Mouse (Mus musculus): Measurements from ENCODE around the gene Mapk1ip1. TPM values are rescaled to one million over a fixed set of nuclear protein-coding genes. Genes with fewer than 3 reads are reported as not detected.

Gene Mapk1ip1
- polyA plus RNA-seq, 1 experiment = 16.2 TPM

- Histone ChIP-seq H3K4me1 (ENCODE audit: control insufficient read depth, insufficient read depth, insufficient read length, low read length) (peaks cover 23% of the 10 kb centered on the region), H3K4me3 (ENCODE audit: insufficient read depth, low read depth, low read length) (peak overlapping the region; percentile 94), H3K27ac (replicated peaks; ENCODE audit: low read depth, low read length) (peak overlapping the region; percentile 89)
Observed at GRCm38 (mm10) chr7:138847316-138848027, 1.4 kb upstream of the Mapk1ip1 start.

DNA sequence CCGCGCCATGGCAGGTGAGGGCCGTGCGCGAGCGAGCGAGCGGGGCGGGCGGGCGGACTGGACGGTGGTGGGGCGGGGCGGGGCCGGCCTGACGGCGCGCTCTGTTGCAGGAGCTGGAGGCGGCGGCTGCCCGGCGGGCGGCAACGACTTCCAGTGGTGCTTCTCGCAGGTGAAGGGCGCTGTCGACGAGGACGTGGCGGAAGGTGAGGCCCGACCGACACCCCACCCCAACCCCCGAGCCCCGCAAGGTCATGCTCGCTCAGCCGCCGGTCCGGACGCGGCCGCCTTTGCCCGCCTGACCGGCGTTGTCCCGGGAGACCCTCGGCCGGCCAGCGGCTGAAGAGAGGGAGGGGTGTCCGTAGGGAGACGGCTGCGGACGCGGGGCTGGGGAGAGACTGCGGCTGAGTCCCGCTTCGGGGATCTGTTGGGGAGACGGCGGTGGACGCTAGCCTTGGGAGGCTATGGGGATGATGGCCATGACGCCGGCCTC, 474 bp upstream of the Mapk1ip1 start:
- Histone ChIP-seq H3K27ac (replicated peaks; ENCODE audit: low read depth, low read length) (peak overlapping the region; percentile 89), H3K4me3 (ENCODE audit: insufficient read depth, low read depth, low read length) (peak overlapping the region; percentile 94)

GRCm38 (mm10) chr7:138845111-138845510, 962 bp downstream of the Mapk1ip1 start:
- peak overlapping the region; percentile 94; the same call in 1 of the 2 replicates for H3K4me3 ChIP-seq (ENCODE audit: insufficient read depth, low read depth, low read length)
- H3K27ac ChIP-seq (replicated peaks; ENCODE audit: low read depth, low read length) = 0 out of 2 replicates have a peak overlapping the region, but pooled peaks have one; percentile 14
- H3K4me1 ChIP-seq (ENCODE audit: control insufficient read depth, insufficient read depth, insufficient read length, low read length) = peaks cover 23% of the 10 kb centered on the region

More for the DNA sequence above, 474 bp upstream of the Mapk1ip1 start:
- H3K4me1 ChIP-seq (ENCODE audit: control insufficient read depth, insufficient read depth, insufficient read length, low read length) = peaks cover 23% of the 10 kb centered on the region

DNA sequence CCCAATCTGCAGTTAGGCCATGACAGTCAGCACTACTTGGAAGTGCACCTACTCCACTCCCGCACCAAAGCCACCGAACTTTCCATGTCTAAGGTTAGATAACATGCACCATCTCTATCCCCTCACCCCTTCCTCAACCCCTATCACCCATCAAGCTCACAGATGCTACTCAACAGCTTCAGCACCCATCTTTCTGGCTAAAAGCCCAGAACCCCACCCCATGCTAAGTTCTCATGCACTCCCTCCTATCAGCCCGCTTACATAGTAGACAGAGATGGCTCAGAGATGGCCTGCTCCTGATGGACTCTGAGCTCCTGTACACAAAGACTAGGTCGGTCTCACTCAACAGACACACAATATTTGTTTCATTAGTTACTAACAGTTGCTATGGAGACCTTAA, 2.7 kb downstream of the Mapk1ip1 start:
- Histone ChIP-seq H3K27ac (replicated peaks; ENCODE audit: low read depth, low read length) (peak overlapping the region; percentile 18; the same call in 1 of the 2 replicates), H3K4me1 (ENCODE audit: control insufficient read depth, insufficient read depth, insufficient read length, low read length) (peaks cover 22% of the 10 kb centered on the region), H3K4me3 (ENCODE audit: insufficient read depth, low read depth, low read length) (no peak overlapping the region)

DNA sequence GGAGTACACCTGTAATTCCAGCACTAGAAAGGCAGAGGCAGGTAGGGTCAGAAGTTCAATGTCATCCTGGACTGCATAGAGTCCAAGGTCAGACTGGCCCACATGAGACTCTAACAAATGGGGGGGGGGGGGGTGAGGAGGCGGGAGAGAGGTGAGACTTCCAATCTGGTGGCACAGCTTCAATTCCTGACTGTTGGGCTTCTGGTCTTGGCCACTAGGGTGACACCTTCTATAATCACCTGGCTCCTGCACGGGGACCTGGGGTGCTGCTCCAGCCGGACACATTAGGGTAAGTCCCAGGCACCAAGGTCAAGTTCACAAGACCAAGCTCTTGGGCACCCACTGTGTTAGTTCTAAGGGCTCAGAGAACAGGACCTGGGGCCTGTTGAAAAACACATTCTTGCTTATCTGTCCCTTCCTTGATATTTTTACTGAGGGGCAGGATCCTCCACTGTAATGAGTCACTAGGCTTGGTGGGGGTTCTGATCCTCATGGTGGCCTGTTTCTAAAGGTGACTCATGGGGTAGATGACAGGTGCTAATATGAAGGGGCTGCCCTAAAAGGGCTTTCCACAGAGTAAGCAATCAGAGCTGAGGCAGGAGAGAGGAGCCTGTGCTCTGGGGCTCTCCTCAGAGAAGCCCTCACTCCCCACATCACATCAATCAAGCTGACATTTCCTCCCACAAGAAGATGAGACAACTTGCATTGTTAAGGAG, 4.5 kb downstream of the Mapk1ip1 start:
- Histone ChIP-seq H3K4me3 (ENCODE audit: insufficient read depth, low read depth, low read length) (no peak overlapping the region), H3K27ac (replicated peaks; ENCODE audit: low read depth, low read length) (no peak overlapping the region), H3K4me1 (ENCODE audit: control insufficient read depth, insufficient read depth, insufficient read length, low read length) (peaks cover 11% of the 10 kb centered on the region)

DNA sequence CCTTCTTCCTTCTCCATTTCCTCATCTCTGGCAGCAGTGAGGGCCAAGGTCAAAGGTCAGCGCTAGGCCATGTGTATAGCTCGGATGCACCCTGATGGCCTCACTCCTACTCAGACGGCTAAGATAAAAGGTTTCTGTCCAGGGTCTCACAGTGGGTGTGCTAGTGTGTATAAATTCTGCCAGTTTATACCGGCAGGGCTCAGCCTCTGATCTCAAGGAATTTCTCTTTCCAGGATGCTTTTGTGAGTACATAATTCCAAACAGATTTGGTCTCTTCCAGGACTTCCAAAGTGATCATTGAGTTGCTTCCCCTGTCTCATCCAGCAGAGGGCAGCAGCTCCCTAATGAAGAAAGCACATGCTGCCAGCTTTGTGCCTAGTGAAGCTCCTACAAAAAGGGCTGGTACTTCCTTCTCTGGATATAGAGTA, 5.5 kb downstream of the Mapk1ip1 start:
- H3K4me1 ChIP-seq (ENCODE audit: control insufficient read depth, insufficient read depth, insufficient read length, low read length) = peaks cover 11% of the 10 kb centered on the region
- H3K27ac ChIP-seq (replicated peaks; ENCODE audit: low read depth, low read length) = no peak overlapping the region
- no peak overlapping the region for H3K4me3 ChIP-seq (ENCODE audit: insufficient read depth, low read depth, low read length)

- H3K4me3 ChIP-seq (ENCODE audit: insufficient read depth, low read depth, low read length) = no peak overlapping the region
- H3K27ac ChIP-seq (replicated peaks; ENCODE audit: low read depth, low read length) = no peak overlapping the region
- no peaks in the 10 kb centered on the region for H3K4me1 ChIP-seq (ENCODE audit: control insufficient read depth, insufficient read depth, insufficient read length, low read length)
Observed at GRCm38 (mm10) chr7:138835028-138835427, 11.0 kb downstream of the Mapk1ip1 start.

DNA sequence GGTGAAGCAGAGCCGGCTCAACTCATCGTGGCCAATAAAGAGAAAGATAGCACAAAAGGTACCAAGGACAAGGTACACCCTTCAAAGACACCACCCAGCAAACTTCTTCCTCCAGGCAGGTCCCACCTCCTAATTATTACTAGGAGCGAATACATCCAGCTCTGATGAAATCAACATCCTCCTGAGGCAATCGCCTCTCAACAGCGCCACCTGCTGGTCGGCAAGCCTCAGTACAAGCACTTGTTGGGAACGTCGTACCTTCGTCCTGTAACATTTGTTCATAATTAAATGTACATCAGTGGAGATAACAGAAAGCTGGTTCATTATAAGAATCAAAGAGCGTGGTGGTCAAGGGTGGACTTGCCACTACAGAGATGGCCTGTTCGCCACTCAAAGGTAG, 18.3 kb downstream of the Mapk1ip1 start:
- no peak overlapping the region for H3K27ac ChIP-seq (replicated peaks; ENCODE audit: low read depth, low read length)

DNA sequence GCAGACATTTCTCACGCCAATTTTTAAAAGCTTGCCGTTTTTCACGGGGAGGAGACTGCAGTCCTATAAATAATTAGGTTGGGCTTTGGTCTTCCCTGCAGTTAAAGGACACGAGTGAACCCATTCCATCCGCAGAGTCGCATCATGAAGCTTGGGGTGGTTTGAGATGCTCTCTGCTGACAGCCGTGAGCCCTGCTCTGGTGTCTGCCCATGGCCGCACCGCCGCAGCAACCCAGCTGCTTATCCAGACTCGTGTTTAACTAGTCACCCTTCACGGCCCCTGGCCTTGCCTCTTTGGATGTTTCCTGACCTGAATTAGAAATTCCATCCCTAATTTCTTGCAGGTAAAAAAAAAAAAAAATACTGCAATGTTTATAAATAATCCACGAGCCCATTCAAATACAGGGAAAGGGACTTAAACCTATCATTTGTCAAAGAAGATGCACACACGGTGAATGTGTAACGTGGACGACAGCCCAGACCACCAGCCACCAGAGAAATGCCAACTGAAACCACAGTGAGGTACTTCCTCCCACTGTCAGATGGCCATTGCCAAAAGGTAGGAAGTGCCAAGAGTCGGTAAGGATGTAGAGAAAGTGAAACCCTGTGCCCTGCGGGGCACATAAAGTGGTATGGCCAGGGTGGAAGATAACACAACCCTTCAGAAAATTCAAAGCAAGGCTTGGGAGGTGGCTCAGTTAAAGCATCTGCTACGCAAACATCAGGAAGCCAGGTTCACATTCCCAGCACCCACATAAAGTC, 20.9 kb downstream of the Mapk1ip1 start:
- H3K4me3 ChIP-seq (ENCODE audit: insufficient read depth, low read depth, low read length) = no peak overlapping the region
- H3K27ac ChIP-seq (replicated peaks; ENCODE audit: low read depth, low read length) = no peak overlapping the region
- H3K4me1 ChIP-seq (ENCODE audit: control insufficient read depth, insufficient read depth, insufficient read length, low read length) = no peaks in the 10 kb centered on the region

More for the DNA sequence above, 18.3 kb downstream of the Mapk1ip1 start:
- Histone ChIP-seq H3K4me1 (ENCODE audit: control insufficient read depth, insufficient read depth, insufficient read length, low read length) (no peaks in the 10 kb centered on the region), H3K4me3 (ENCODE audit: insufficient read depth, low read depth, low read length) (no peak overlapping the region)

DNA sequence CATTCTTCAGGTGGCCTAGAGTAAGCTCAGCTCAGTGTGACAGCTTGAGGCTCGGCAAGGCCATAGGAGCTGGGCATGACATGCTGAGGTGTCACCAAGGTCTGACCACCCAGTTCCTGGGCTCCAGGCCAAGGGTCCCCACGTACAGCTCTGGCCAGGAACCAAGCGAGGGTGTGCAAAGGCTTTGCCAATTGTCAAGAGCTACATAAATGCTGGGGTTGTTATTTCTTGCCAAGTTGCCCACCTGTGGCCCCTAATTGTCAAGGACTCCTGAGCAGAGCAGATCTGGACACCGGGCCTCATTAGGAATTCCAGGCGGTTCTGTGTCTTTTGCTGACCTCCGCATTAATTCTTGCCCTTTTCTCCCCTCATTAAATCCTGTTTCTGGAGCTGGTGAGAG, 21.6 kb downstream of the Mapk1ip1 start:
- Histone ChIP-seq H3K4me1 (ENCODE audit: control insufficient read depth, insufficient read depth, insufficient read length, low read length) (no peaks in the 10 kb centered on the region), H3K4me3 (ENCODE audit: insufficient read depth, low read depth, low read length) (no peak overlapping the region), H3K27ac (replicated peaks; ENCODE audit: low read depth, low read length) (no peak overlapping the region)

GRCm38 (mm10) chr7:138818314-138818713, 27.8 kb downstream of the Mapk1ip1 start:
- H3K27ac ChIP-seq (replicated peaks; ENCODE audit: low read depth, low read length) = no peak overlapping the region
- no peak overlapping the region for H3K4me3 ChIP-seq (ENCODE audit: insufficient read depth, low read depth, low read length)
- H3K4me1 ChIP-seq (ENCODE audit: control insufficient read depth, insufficient read depth, insufficient read length, low read length) = no peaks in the 10 kb centered on the region

DNA sequence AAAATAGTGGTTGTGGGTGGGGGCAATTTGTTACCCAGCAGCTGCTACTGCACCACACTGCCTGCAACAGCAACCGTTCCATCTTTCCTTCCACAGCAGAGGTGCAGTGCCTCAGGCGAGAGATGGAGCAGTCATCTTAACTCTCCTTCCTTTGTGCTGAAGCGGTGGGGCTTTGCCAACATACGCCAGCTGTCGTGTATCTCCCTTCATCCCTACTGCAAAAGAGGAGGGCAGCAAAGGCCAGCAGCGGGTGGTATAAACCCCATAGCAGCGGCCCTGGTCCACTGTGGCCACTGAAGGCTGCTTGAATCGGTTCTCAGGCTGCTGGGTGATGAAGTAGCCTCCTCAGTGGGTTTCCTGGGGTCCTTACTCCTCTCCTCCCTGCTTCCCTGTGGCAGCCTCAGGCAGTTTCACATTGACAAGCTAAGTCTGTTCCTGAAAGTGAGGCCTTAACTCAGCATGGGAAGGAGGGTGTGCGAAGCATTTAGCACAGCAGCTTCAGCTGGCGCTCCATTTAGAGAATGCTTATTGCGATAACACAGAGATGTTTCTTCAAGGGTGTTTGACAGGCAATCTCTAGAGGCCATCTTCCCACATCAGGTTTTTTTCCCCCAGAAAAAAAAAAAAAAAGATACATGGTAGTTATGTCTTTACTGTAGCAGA, 32.7 kb downstream of the Mapk1ip1 start:
- no peaks in the 10 kb centered on the region for H3K4me1 ChIP-seq (ENCODE audit: control insufficient read depth, insufficient read depth, insufficient read length, low read length)
- no peak overlapping the region for H3K27ac ChIP-seq (replicated peaks; ENCODE audit: low read depth, low read length)

DNA sequence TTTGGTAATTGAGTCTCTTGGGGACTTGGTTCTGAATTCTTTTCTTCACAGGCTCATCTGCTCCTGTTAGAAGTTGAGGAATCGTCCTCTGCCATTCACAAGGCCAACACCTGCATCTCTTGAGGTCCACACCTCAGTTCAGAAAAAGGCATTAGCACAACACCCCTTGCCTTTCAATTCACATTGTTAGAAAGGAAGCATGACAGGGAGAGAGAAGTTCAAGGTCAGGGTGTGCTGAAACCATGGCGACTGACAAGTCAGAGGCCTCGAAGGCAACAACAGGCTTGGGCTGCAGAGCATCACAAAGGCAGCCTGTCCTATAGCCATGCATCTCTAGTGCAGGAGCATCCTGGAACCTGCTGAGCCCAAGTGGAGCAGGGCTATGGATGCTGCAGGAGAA, 38.9 kb downstream of the Mapk1ip1 start:
- Histone ChIP-seq H3K4me1 (ENCODE audit: control insufficient read depth, insufficient read depth, insufficient read length, low read length) (no peaks in the 10 kb centered on the region), H3K4me3 (ENCODE audit: insufficient read depth, low read depth, low read length) (no peak overlapping the region), H3K27ac (replicated peaks; ENCODE audit: low read depth, low read length) (no peak overlapping the region)

More for the DNA sequence above, 32.7 kb downstream of the Mapk1ip1 start:
- no peak overlapping the region for H3K4me3 ChIP-seq (ENCODE audit: insufficient read depth, low read depth, low read length)

GRCm38 (mm10) chr7:138803386-138803785, 42.7 kb downstream of the Mapk1ip1 start:
- Histone ChIP-seq H3K27ac (replicated peaks; ENCODE audit: low read depth, low read length) (no peak overlapping the region), H3K4me1 (ENCODE audit: control insufficient read depth, insufficient read depth, insufficient read length, low read length) (no peaks in the 10 kb centered on the region), H3K4me3 (ENCODE audit: insufficient read depth, low read depth, low read length) (no peak overlapping the region)

Data from brown adipose tissue, adult 24 weeks (tissue).